15 mouse cellular contexts compared by ENCODE assay signal in genomic region chr14:30171593-30171992, GRCm38 (mm10).
"Had no signal": no experiment of that assay in that cellular context is flagged by ENCODE, and none has a peak within 500 bp of the region (broad histone marks: within the 10 kb centered on the region; RNA-seq: fewer than 3 reads in every experiment).

No protein-coding gene starts in this region.

- ATAC-seq: liver, postnatal 0 days had no signal

- H3K27me3 ChIP-seq: limb, embryonic 12.5 days; liver, embryonic 13.5 days; lung, embryonic 15.5 days had no signal

- DNase-seq: kidney, postnatal 36 days; layer of hippocampus, adult 9-11 months; layer of hippocampus, postnatal 36 days; liver; liver, embryonic 13.5 days; liver, postnatal 0 days; lung, postnatal 14 days; right cerebral cortex, adult 18-20 months; right cerebral cortex, postnatal 25 days had no signal

- H3K4me1 ChIP-seq: lung, embryonic 15.5 days had no signal

- H3K36me3 ChIP-seq: limb, embryonic 12.5 days; liver, embryonic 13.5 days; lung, embryonic 15.5 days had no signal

- H3K27ac ChIP-seq: kidney, postnatal 0 days; limb, embryonic 12.5 days; liver, embryonic 13.5 days; lung, embryonic 15.5 days; macrophage had no signal

- H3K4me3 ChIP-seq: limb, embryonic 12.5 days; liver, embryonic 13.5 days; lung, embryonic 15.5 days; megakaryocyte, embryonic 14.5 days had no signal

- H3K4me2 ChIP-seq: limb, embryonic 12.5 days; liver, embryonic 13.5 days; lung, embryonic 15.5 days; midbrain, embryonic 11.5 days had no signal

- H3K9me3 ChIP-seq: limb, embryonic 12.5 days; liver, embryonic 13.5 days; lung, embryonic 15.5 days; megakaryocyte, embryonic 14.5 days had no signal

- H3K9ac ChIP-seq: limb, embryonic 12.5 days; liver, embryonic 13.5 days; liver, postnatal 0 days; lung, embryonic 15.5 days had no signal
